Mouse (Mus musculus) heart, embryonic 12.5 days (tissue): Measurements from ENCODE around the gene Gm17387. TPM values are rescaled to one million over a fixed set of nuclear protein-coding genes. Genes with fewer than 3 reads are reported as not detected.

Experiments used
- polyA plus RNA-seq: library from polyadenylated mRNA; unstranded; fragments of >200 nt; fragmentation: Nextera tagmentation; extraction: Ambion mirVana; gene quantifications from 2 replicates; pipeline ENCODE4 v1.2.1, GENCODE M21; 2016

Gene Gm17387
- polyA plus RNA-seq, 1 experiment from 2014 or later, result not detected

Other genes with a start within 250 kb of the Gm17387 start
- 0.13 and 0.31 TPM in 2 replicates for gene Syce1, start 241.3 kb upstream of the Gm17387 start, polyA plus RNA-seq
- gene Zfp941, start 207.0 kb upstream of the Gm17387 start, polyA plus RNA-seq, result 0.95 and 0.96 TPM in 2 replicates
- gene Urah, start 194.1 kb upstream of the Gm17387 start, polyA plus RNA-seq, result 0.55 TPM in 1 of 2 replicates, not detected in the other
- gene Scgb1c1, start 183.6 kb upstream of the Gm17387 start, polyA plus RNA-seq, result not detected in 2 replicates
- not detected in 2 replicates for gene Odf3, start 181.3 kb upstream of the Gm17387 start, polyA plus RNA-seq
- gene Gm45785, start 172.8 kb upstream of the Gm17387 start, polyA plus RNA-seq, result not detected in 2 replicates
- 42.7 and 48.0 TPM in 2 replicates for gene Ric8a, start 172.2 kb upstream of the Gm17387 start, polyA plus RNA-seq
- 27.7 and 29.3 TPM in 2 replicates for gene Bet1l, start 171.6 kb upstream of the Gm17387 start, polyA plus RNA-seq
- 187 and 188 TPM in 2 replicates for gene Psmd13, start 147.2 kb upstream of the Gm17387 start, polyA plus RNA-seq
- 40.9 and 41.6 TPM in 2 replicates for gene Sirt3, start 146.8 kb upstream of the Gm17387 start, polyA plus RNA-seq
- 93.0 and 102 TPM in 2 replicates for gene Cox8b, start 128.7 kb upstream of the Gm17387 start, polyA plus RNA-seq
- gene Nlrp6, start 108.2 kb upstream of the Gm17387 start, polyA plus RNA-seq, result 0.23 TPM in 1 of 2 replicates, not detected in the other
- 13.7 and 13.9 TPM in 2 replicates for gene Pgghg, start 87.7 kb upstream of the Gm17387 start, polyA plus RNA-seq
- gene Ifitm5, start 78.8 kb upstream of the Gm17387 start, polyA plus RNA-seq, result 1.8 and 2.0 TPM in 2 replicates
- gene Gm45717, start 73.2 kb upstream of the Gm17387 start, polyA plus RNA-seq, result not detected in 2 replicates
- 442 and 446 TPM in 2 replicates for gene Ifitm2, start 73.1 kb upstream of the Gm17387 start, polyA plus RNA-seq
- 3.0 and 3.1 TPM in 2 replicates for gene Ifitm1, start 61.9 kb upstream of the Gm17387 start, polyA plus RNA-seq
- 41.8 and 41.9 TPM in 2 replicates for gene Ifitm3, start 18.4 kb upstream of the Gm17387 start, polyA plus RNA-seq
- gene Ifitm6, start 11.2 kb upstream of the Gm17387 start, polyA plus RNA-seq, result not detected in 2 replicates
- gene B4galnt4, start 32.0 kb downstream of the Gm17387 start, polyA plus RNA-seq, result 2.0 and 2.5 TPM in 2 replicates
- gene Pkp3, start 49.1 kb downstream of the Gm17387 start, polyA plus RNA-seq, result 0.41 and 0.50 TPM in 2 replicates
- 2.2 and 2.9 TPM in 2 replicates for gene Sigirr, start 71.4 kb downstream of the Gm17387 start, polyA plus RNA-seq
- 0.09 and 0.30 TPM in 2 replicates for gene Ano9, start 88.7 kb downstream of the Gm17387 start, polyA plus RNA-seq
- gene Ptdss2, start 93.3 kb downstream of the Gm17387 start, polyA plus RNA-seq, result 58.0 and 65.9 TPM in 2 replicates
- gene Rnh1, start 143.7 kb downstream of the Gm17387 start, polyA plus RNA-seq, result 82.4 and 88.2 TPM in 2 replicates
- gene Hras, start 164.9 kb downstream of the Gm17387 start, polyA plus RNA-seq, result 74.1 and 78.2 TPM in 2 replicates
- 2.5 and 3.5 TPM in 2 replicates for gene Lrrc56, start 165.0 kb downstream of the Gm17387 start, polyA plus RNA-seq
- 1.3 and 1.4 TPM in 2 replicates for gene Lmntd2, start 184.9 kb downstream of the Gm17387 start, polyA plus RNA-seq
- 12.9 and 16.2 TPM in 2 replicates for gene Rassf7, start 186.7 kb downstream of the Gm17387 start, polyA plus RNA-seq
- 56.4 and 59.3 TPM in 2 replicates for gene Phrf1, start 199.7 kb downstream of the Gm17387 start, polyA plus RNA-seq
- 1.1 and 1.7 TPM in 2 replicates for gene Irf7, start 237.3 kb downstream of the Gm17387 start, polyA plus RNA-seq
- not detected in 2 replicates for gene Cdhr5, start 247.7 kb downstream of the Gm17387 start, polyA plus RNA-seq